Mouse (Mus musculus): ENCODE measurements at regions not wholly inside any gene's neighbourhood (a gene's known extent, or its start where the extent isn't known, plus 50 kb on each side); places are given as distances from the start of the nearest gene placed in this dataset.
A peak's percentile ranks its signal among the peaks of the same experiment; 100 is the strongest.

GRCm38 (mm10) chr3:157842872-157843271 lies 82.0 kb downstream of the Cth start:
- DNase-seq (ENCODE audit: low spot score): no peak

DNA sequence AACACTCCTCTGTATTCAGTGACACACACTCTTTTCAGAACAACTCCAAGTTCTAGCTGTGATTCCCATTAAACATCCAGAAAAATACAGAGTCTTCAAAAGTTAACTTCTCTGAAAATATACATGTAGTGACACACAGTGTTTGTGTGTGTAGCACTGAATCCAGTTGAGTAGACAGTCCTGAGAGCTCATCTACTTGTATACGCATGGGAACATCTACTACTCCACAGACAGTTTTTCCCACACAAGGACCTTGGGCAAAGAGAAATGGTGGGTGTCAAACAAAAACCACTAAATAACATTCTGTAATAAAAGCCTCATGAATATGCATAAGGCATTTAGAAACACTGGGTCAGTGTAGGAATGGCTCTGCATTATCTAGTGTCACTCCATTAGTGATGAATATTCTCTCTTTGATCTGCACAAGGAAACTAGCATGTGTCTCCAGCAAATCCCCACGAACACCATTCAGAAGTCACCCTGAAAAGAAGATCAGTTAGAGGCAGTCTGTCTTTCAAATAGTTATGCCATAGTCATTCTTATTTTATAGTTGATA lies 83.6 kb downstream of the Cth start:
- DNase-seq (ENCODE audit: low spot score): no peak

DNA sequence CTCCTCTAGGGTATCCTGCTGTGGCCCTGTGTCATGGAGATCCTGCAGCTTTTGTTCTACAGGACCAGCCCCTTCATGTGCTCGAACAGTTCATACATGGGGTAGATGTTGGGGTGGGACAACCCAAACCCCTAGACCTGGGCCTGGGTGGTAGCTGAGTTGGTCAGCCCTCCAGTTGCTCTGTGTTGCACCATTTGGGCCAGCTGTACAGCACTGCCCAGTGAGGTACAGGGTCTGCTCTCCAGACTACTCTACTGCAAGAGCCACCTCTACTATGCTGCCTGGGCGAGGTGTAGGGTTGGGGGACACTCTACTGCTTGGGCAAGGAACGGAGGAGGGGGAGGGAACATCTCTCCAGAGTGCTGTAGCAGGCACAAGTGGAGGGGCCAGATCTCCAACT lies 120.6 kb downstream of the Cth start:
- no peak for DNase-seq (ENCODE audit: low spot score)

- DNase-seq (ENCODE audit: low spot score): no peak
These were observed 121.5 kb downstream of the Cth start for GRCm38 (mm10) chr3:157803356-157803755.

DNA sequence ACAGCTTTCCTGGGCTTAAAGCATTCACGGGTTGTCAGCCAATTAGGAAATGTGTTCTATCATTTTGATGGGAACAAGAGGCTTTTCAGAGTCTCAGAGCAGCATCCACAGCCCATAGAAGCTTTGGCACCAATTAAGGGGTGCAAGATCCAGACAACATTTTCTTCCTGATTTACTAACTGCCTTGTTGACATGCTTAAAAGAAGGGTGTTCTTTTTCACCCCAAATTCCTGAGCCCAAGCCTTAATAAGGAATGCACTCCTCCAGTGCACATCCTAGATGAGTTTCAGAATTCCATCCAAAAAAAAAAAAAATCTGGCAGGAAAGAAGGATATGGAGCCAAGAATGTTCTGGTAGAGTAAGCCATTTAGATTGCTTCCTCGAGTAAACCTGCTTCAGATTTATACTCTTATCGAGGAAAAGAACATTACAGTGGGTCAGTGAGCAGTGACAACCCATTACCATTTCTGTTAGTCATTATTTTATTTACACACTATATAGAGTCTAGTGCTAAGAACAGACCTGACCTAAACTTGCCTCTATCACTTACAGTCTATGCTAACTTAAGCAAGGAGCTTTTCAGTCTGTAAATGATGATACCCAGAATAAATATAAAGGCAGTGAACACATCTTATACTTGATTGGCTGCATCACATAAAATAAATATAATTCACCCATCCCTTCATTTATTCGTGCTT lies 137.2 kb downstream of the Cth start:
- DNase-seq (ENCODE audit: low spot score): no peak

DNA sequence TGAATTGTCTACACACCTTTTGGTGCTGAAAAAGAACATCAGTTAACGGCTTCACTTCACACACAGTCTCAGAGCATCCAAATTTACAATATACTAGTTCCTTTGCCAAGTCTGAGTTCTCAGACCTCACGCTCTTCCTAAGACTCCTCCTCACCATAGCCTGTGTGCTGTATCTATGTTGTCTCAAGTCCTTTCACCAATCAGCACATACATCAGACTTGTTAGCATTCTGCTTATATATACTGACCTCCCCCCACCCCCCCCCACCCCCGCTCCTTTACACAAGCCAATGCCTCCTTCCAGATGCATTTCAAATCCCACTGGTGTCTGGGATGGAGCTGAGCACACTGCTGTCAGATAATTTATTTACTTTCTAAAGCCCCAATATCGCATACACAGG lies 143.8 kb downstream of the Cth start:
- DNase-seq (ENCODE audit: low spot score): no peak

DNA sequence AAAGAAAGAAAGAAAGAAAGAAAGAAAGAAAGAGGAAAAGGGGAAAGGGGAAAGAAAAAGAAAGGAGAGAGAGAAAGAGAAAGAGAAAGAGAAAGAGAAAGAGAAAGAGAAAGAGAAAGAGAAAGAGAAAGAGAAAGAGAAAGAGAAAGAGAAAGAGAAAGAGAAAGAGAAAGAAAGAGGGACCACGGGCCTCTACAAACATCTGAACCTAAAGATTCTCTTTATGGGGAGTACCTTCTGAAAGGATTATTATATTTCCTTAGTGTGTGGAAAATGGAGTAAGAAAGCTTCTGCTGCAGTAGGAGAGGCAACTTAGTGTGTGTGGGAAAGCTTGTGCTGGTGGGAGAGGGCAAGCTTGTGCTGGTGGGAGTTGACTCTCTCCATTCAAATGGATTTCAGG lies 147.1 kb downstream of the Cth start:
- DNase-seq (ENCODE audit: low spot score): no peak

DNA sequence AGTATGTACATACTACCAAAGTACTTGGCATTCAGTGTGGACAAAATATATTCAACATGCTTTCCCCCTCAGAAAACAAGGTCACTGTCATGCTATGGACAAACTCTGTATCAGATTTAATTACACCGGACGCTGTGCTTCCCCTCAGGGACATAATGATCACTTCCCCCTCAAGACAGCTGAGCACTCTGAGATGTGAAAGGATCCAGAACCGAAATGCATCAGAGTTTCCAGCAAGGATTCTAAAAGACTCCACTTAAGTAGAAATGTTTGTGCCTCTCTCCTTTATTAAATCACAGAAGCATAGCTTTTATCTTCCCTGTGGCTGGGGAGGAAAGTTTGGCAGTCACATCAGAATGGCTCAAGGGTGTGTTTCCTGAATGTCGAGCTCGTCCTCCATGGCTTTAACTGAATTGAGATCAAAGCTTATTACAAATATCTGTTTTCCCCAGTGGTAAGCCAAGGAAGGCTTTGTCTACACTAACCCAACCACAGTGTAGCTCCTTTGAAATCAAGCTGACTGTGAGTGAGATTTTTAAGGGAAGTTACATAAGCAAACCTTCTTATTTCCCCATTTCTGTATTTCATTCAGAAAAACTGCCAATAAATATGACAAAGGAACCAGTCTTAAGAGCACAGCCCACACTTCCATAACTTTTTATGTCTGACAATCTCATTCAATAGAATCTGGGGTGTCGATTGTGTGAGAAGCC lies 161.2 kb downstream of the Cth start:
- no peak for DNase-seq (ENCODE audit: low spot score)

DNA sequence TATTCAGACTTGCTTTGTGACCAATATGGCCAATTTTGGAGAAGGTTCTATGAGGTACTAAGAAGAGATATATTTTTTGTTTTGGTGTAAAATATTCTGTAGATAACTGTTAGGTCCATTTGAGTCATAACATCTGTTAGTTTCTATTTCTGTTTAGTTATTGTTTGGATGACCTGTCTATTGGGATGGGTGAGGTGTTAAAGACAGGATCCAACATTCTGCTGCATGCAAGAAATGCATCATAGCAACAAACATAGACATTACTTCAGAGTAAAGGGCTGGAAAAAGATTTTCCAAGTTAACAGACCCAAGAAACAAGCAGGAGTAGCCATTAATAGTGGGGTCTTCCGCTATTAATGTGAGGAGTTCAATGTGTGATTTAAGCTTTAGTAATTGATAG lies 165.0 kb downstream of the Cth start:
- DNase-seq (ENCODE audit: low spot score): no peak

DNA sequence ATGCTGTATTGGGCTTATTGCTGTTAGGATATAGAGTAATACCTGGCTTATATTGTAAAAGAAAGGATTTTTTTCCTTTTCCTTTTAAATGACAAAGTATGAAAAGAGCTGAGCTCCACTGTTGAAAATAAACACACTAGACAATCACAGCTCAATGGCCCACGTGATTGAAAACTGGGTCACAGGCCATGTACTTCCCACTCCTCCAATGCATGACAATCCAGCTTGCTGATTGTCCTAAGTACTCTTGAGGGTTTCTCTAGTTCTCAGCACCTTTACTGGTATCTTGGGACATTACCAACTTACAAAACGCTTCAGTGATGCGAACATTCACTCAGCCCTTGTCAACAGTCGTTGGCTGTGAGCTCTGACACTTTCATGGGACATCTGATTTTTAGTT lies 170.1 kb downstream of the Cth start:
- DNase-seq (ENCODE audit: low spot score): no peak

GRCm38 (mm10) chr3:157750266-157750665 lies 174.6 kb downstream of the Cth start:
- no peak for DNase-seq (ENCODE audit: low spot score)

DNA sequence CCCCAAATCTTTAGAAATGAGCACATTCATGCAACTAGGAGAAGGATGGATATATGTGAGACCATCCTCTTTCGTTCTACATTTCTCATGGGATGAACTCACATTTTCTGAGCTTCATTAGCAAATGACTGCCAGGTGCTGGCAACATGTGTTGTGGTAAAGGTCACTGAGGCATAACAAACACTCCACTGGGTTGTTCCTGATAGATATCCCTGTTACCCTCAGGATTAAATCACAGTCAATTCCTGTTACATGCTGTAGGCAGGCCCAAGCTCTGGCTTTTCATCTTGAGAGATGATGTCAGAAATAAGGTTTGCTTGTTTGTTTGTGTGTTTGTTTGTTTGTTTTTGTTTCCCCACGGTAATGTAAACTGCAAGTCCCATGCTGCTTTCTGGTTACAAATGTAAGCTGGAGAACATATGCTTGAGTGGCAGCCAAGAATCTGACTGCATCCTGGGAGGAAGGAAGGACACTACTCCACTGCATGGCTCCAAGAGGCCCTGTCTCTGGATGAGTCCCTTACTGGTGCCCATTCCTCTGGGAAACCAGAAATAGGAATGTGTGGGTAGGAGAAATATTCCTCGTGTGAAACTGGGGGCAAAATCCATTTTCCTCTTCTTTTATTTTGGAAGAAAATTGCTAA lies 176.4 kb downstream of the Cth start:
- no peak for DNase-seq (ENCODE audit: low spot score)

- DNase-seq (ENCODE audit: low spot score): no peak
These were observed 176.3 kb downstream of the Ptger3 start for GRCm38 (mm10) chr3:157743000-157743399.

GRCm38 (mm10) chr3:157739628-157740294 lies 173.1 kb downstream of the Ptger3 start:
- no peak for DNase-seq (ENCODE audit: low spot score)

DNA sequence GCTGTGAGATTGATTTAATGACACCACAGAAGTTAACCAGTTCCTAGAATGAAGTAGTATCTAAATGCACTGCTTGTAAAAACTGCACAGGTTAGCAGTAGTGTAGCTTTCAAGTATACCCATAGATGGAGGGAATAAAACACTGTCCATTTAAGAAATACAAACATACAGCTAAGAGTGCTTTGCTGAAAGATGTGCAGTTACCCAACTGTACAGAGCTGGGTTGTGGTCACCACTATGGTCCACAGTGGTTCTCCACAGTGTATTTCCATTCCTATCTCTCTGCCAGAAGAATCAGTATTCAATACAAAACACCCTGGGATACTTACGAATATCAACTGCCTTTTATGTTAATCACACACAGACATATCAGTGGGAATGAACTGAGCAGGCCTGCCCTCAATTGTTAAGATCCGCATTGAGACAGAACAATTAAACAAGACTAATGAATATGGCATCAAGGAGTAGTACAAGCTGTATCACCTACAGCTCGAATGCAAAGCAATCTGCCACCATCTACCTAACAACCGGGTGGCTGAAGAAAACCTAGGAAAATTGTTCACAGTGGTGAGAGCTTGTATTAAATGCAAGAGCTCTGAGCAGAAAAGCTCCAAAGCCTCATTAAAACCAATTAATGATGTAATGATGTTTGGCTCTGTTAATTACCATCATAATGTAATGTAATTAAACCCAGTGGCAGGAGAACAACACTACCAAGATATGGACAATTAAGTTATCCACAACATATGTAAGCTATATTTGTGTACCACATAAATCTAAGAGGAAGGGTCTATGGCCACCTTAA lies 165.6 kb downstream of the Ptger3 start:
- DNase-seq (ENCODE audit: low spot score): no peak

GRCm38 (mm10) chr3:157729711-157730367 lies 163.1 kb downstream of the Ptger3 start:
- DNase-seq (ENCODE audit: low spot score): no peak

GRCm38 (mm10) chr3:157724542-157724941 lies 157.8 kb downstream of the Ptger3 start:
- DNase-seq (ENCODE audit: low spot score): no peak

DNA sequence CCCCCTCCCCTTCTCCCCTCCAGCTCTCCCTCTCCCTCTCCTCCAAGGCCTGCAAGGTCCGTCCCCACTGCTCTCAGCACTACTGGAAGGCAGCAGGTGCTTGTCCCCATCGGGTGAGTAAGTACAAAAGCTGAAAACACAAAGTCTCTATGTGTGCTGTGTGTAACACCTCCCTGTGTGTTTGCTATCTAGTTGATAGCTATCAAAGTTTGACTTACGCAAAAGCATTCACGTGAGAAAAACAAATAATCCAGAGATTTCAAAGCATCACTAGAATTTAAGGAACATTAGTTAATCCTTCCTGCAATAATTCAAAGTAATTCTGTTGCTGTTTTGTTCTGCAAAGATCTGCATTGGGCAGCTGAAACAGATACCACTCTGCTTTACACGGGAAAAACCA lies 156.5 kb downstream of the Ptger3 start:
- no peak for DNase-seq (ENCODE audit: low spot score)

GRCm38 (mm10) chr3:157717313-157717921 lies 150.7 kb downstream of the Ptger3 start:
- DNase-seq (ENCODE audit: low spot score): peak; percentile 60

DNA sequence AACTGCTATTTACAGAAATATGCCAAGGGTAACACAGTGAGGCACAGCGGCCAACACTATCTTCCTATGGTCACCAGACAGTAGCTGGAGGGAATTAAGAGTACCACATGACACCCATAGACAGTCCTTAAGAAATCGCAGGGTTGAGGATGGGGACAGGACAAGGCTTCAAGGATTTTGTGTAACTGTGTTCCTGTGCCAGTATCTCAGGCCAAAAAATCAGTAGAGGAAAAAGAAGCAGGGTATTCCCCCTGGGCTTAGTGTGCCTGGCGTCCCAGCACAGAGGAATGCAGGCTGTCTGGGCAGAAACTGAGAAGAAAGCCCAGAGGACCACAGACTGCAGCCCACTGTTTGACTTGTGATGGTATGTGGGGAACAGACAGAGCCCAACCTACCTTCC lies 147.3 kb downstream of the Ptger3 start:
- DNase-seq (ENCODE audit: low spot score): no peak

Measured in ovary, postnatal 14 days (tissue).